Mouse (Mus musculus) kidney, adult 2 months (tissue): ENCODE results near the gene Dhodh. TPM values are rescaled to one million over a fixed set of nuclear protein-coding genes. Genes with fewer than 3 reads are reported as not detected.
A peak's percentile ranks its signal among the peaks of the same experiment; 100 is the strongest.

Source experiments
- DNase-seq: peaks from one replicate; pipeline ENCODE4 v3.0.0; 2021
- H3K27ac ChIP-seq: fragments of 200-500 bp; 2 replicates; pipeline ENCODE4 v1.5.1; 2012; ENCODE audit warnings: low read depth, low read length, control low read depth, inconsistent platforms; ENCODE audit not compliant: insufficient read depth
- H3K27me3 ChIP-seq: fragments of 200-500 bp; replicated peaks from 2 replicates; pipeline ENCODE4 v1.6.1; 2012; ENCODE audit warnings: mild to moderate bottlenecking, moderate library complexity, low read length, inconsistent platforms; ENCODE audit not compliant: control insufficient read depth, insufficient read depth
- H3K36me3 ChIP-seq: fragments of 200-500 bp; 2 replicates; pipeline ENCODE4 v1.6.1; 2012; ENCODE audit warnings: mild to moderate bottlenecking, moderate library complexity, low read length, inconsistent platforms; ENCODE audit not compliant: control insufficient read depth, insufficient read depth
- H3K4me1 ChIP-seq: fragments of 200-500 bp; 2 replicates; pipeline ENCODE4 v1.6.1; 2011; ENCODE audit warnings: low read length; ENCODE audit not compliant: control insufficient read depth, insufficient read depth
- H3K4me3 ChIP-seq: fragments of 200-500 bp; 2 replicates; pipeline ENCODE4 v1.5.1; 2011; ENCODE audit warnings: mild to moderate bottlenecking, low read depth, low read length, control low read depth; ENCODE audit not compliant: insufficient read depth
- CTCF ChIP-seq: fragments of 200-500 bp; conservative IDR thresholded peaks from 2 replicates; pipeline ENCODE4 v1.5.1; 2011; ENCODE audit warnings: low read depth, mild to moderate bottlenecking, control low read depth, low read length, moderate library complexity, mixed read lengths; ENCODE audit not compliant: insufficient read depth, insufficient read length
- POLR2A ChIP-seq: fragments of 200-500 bp; IDR thresholded peaks from one replicate; pipeline ENCODE4 v1.6.1; 2011; ENCODE audit warnings: low read depth, low read length, control low read depth
- WGBS: fragments of 180-500 bp; shearing (Covaris S2); methylation state at CpG from one replicate; pipeline ENCODE4 v1.1.7; 2018; 5-methylcytosine and 5-hydroxymethylcytosine counted together
- polyA plus RNA-seq: library from polyadenylated mRNA; depleted of rRNA; stranded (reverse); fragments of >200 nt; gene quantifications from 2 replicates; pipeline ENCODE4 v1.2.3, GENCODE M21; 2012; rRNA removed

The Dhodh gene
- polyA plus RNA-seq, 1 experiment: 18.2 TPM

DNA sequence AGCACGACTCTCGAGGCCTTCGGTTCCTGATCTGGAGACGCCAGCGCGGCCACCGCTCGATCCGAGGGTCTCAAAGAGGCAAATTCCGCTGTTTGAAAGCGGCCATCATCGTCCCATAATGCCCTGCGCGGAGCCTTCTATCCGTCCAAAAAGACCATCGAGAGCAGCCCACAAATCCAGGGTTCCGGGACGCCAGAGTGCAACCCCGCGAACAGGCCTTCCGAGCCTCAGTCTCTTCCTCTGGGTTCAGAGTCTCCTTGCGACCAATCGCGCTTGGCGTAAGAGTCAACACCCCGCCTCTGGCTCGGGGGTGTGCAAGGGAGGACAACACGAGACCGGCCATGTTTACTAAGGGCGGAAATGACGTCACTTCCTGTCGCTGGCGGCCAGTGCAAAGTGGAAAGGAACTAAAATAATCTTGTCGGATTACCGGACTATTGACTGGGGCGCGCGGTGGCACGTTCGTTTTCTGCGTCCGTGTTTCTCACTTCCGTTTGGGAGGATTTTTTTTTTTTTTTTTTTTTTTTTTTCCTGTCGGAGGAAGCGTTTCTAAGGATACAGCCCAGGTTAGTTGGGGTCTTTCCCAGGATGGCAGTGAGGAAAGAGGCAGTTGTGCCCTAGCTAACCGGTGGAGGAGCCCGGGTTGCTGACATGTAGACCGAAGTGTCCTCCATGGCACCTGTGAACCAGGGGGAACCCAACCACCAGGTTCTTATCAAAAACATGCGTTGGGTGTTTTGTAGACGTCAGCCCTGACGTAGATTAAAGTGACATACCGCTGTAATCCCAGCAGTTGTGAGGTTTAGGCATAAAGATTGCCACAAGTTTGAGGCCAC lies 42.8 kb downstream of the Dhodh start, which contains the start of the genes Dhx38 and Txnl4b:
Gene Dhx38 (minus strand): TSS at position 364 of the 836 bp plus-strand sequence.
Gene Txnl4b (plus strand): TSS at position 395 of the 836 bp plus-strand sequence.
- Histone ChIP-seq H3K36me3 (peaks cover under 1% of the 10 kb centered on the region; the same call in 1 of the 2 replicates), H3K4me3 (peak within 1 kb of the TSS; percentile 85), H3K27me3 (no peaks in the 10 kb centered on the region), H3K4me1 (0 out of 2 replicates have a peak, but pooled peaks cover 5% of the 10 kb centered on the region), H3K27ac (peak within 1 kb of the TSS; percentile 79)
- no peak for TF ChIP-seq POLR2A
- no peak for TF ChIP-seq CTCF
- under 1% methylated on average over 52 of the region's 52 CpGs for WGBS
- DNase-seq: peak; percentile 100

DNA sequence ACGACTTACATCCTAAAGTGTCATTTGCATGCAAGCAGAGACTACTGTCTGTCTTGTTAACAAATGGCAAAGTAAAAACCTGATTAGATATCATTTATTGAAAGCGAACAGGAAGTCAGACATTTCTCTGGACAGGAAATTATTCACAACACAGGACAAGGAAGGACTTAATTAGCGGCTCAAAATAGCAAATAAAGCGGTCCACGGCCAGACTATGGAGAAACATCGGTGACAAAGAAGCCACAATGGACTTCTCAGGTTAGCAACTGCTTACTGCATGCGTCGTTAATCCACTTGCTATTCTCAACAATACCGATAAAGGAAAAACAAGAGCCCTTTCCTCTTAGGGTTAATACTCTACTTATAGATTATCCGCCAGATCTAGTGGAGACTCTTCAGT lies 43.7 kb downstream of the Dhodh start:
- H3K27ac ChIP-seq: peak overlapping the region; percentile 79; the same call in 1 of the 2 replicates
- no peak for DNase-seq
- H3K36me3 ChIP-seq: peaks cover 1% of the 10 kb centered on the region; the same call in 1 of the 2 replicates
- 3% methylated on average over 10 of the region's 10 CpGs for WGBS
- H3K4me1 ChIP-seq: 0 out of 2 replicates have a peak, but pooled peaks cover 5% of the 10 kb centered on the region
- peak overlapping the region; percentile 85 for H3K4me3 ChIP-seq
- no peaks in the 10 kb centered on the region for H3K27me3 ChIP-seq
- TF ChIP-seq POLR2A (no peak), CTCF (no peak)

GRCm38 (mm10) chr8:109563881-109564280 lies 44.6 kb downstream of the Dhodh start:
- H3K27me3 ChIP-seq: no peaks in the 10 kb centered on the region
- WGBS: 62% methylated on average over 2 of the region's 2 CpGs
- no peak overlapping the region for H3K4me3 ChIP-seq
- TF ChIP-seq CTCF: no peak
- TF ChIP-seq POLR2A: no peak
- no peak for DNase-seq
- H3K4me1 ChIP-seq: 0 out of 2 replicates have a peak, but pooled peaks cover 5% of the 10 kb centered on the region
- peaks cover 3% of the 10 kb centered on the region; the same call in 1 of the 2 replicates for H3K36me3 ChIP-seq
- H3K27ac ChIP-seq: no peak overlapping the region

GRCm38 (mm10) chr8:109551663-109552062 lies 56.8 kb downstream of the Dhodh start:
- no peaks in the 10 kb centered on the region for H3K27me3 ChIP-seq
- WGBS: 45% methylated on average over 3 of the region's 3 CpGs
- no peak for DNase-seq
- H3K4me3 ChIP-seq: no peak overlapping the region
- TF ChIP-seq POLR2A (no peak), CTCF (peak; percentile 44)
- H3K36me3 ChIP-seq: 0 out of 2 replicates have a peak, but pooled peaks cover 3% of the 10 kb centered on the region
- H3K27ac ChIP-seq: no peak overlapping the region
- H3K4me1 ChIP-seq: no peaks in the 10 kb centered on the region

DNA sequence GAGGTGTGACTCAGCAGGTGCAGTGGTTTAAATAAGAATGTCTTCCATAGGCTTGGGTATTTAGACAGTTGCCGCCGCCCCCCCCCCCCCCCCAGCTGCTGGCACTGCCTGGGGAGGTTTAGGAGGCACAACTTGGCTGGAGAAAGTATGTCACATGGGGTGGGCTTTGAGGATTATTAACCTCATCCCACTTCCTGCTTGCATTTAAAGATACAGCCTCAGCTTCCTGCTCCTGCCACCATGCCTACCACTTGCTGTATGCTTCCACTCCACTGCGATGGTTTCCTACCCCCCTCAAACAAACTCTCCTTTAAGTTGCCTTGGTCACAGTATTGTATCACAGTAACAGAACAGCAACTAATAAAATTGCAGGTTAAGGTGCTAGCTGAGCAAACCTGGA lies 64.4 kb downstream of the Dhodh start:
- 29% methylated on average over 3 of the region's 3 CpGs for WGBS
- Histone ChIP-seq H3K4me1 (no peaks in the 10 kb centered on the region), H3K4me3 (no peak overlapping the region)

DNA sequence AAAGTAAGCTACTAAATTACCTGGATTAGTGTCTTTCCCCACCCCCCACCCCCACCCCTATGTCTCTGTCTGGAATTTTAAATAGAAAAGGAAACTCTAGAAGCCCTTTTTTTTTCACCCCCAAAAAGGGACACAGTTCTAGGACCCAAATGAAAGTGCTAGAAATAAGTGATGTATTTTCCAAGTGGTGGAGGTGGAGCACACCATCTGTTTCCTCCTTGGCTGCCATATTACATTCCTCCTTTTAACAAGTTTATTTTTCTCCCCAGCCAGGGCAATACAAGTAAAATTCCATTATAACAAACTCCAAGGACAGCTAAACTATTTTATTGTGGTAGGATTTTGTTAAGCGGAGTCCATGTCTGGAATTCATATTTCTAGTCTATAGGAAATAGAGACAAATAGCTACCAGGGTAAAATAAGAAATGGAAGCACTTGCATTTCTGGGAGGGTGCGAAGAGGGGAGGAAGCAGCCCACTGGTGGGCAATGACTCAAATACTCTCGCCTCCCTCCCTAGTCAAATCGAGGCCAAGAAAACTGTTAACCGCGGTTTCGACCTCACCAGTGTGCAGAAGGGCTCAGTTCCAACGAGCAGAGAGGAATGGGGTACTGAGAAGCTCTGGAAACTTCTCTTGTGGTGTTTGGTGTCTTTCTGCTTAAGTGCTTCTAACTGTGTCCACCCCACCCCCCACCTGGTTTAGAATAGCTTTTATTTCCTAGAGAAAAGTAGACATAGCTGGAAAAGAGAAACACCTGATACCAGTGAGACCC lies 65.5 kb downstream of the Dhodh start:
- TF ChIP-seq POLR2A (no peak), CTCF (no peak)
- Histone ChIP-seq H3K27ac (no peak overlapping the region), H3K36me3 (no peaks in the 10 kb centered on the region), H3K27me3 (no peaks in the 10 kb centered on the region), H3K4me3 (no peak overlapping the region), H3K4me1 (no peaks in the 10 kb centered on the region)
- WGBS: 56% methylated on average over 8 of the region's 8 CpGs
- DNase-seq: no peak

More for the DNA sequence above, 64.4 kb downstream of the Dhodh start:
- no peak overlapping the region for H3K27ac ChIP-seq
- no peaks in the 10 kb centered on the region for H3K27me3 ChIP-seq
- DNase-seq: no peak
- no peak for TF ChIP-seq CTCF
- TF ChIP-seq POLR2A: no peak
- no peaks in the 10 kb centered on the region for H3K36me3 ChIP-seq

DNA sequence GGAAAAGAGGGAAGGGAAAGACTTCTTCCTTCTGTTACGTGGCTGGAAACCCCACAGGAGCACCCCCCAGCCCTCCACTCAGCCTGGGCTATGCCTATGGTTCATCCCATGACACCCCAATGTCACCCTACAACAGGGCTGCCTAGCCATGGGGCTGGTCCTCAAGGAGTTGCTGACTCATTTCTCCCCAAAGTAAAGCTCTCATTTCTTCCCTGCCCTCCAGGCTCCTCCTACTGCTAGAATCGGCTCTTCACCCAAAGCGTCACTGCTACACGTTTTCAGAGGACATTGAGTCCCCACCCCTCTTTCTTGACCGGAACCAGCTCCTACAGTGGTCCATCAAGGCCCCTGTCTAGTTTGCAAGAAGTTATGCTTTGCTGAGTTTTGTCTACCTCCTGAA lies 66.3 kb downstream of the Dhodh start:
- 80% methylated on average over 5 of the region's 5 CpGs for WGBS
- H3K36me3 ChIP-seq: no peaks in the 10 kb centered on the region
- H3K4me1 ChIP-seq: no peaks in the 10 kb centered on the region
- no peaks in the 10 kb centered on the region for H3K27me3 ChIP-seq
- no peak overlapping the region for H3K27ac ChIP-seq
- no peak for DNase-seq
- H3K4me3 ChIP-seq: no peak overlapping the region
- TF ChIP-seq POLR2A (no peak), CTCF (no peak)

Other genes starting within 250 kb of the Dhodh start
- gene Pmfbp1, start 114.6 kb downstream of the Dhodh start, polyA plus RNA-seq: 0.03 TPM in 1 of 2 replicates, not detected in the other
- gene Dhx38, start 42.8 kb downstream of the Dhodh start, polyA plus RNA-seq: 14.6 TPM in 2 replicates
- gene Txnl4b, start 42.8 kb downstream of the Dhodh start, polyA plus RNA-seq: 6.6 and 8.5 TPM in 2 replicates
- gene Hp, start 29.5 kb downstream of the Dhodh start, polyA plus RNA-seq: 34.6 and 35.0 TPM in 2 replicates
- gene Pkd1l3, start 5.8 kb upstream of the Dhodh start, polyA plus RNA-seq: 0.01 and 0.11 TPM in 2 replicates
- 49.5 and 54.0 TPM in 2 replicates for gene Ist1, start 84.6 kb upstream of the Dhodh start, polyA plus RNA-seq
- gene Zfp821, start 96.9 kb upstream of the Dhodh start, polyA plus RNA-seq: 9.6 and 10.7 TPM in 2 replicates
- gene Atxn1l, start 129.1 kb upstream of the Dhodh start, polyA plus RNA-seq: 16.9 and 17.2 TPM in 2 replicates
- gene Ap1g1, start 169.9 kb upstream of the Dhodh start, polyA plus RNA-seq: 67.0 and 72.0 TPM in 2 replicates